Mouse (Mus musculus) CH12F3 (cell line): ENCODE measurements around the gene Vwa5b1.

Source experiments
- in situ Hi-C: fragments of 300-500 bp; cut with MboI; formaldehyde crosslinking; loops from 2 replicates; pipeline ENCODE4 v1.14.3; 2020; ENCODE audit warnings: low sequenced_read_pairs

Vwa5b1 gene

GRCm38 (mm10) chr4:138535610-138536009, 100.1 kb downstream of the Vwa5b1 start:
- in situ Hi-C loops = no loop called here

- in situ Hi-C loops = no loop called here
Observed at GRCm38 (mm10) chr4:138533877-138534276, 101.8 kb downstream of the Vwa5b1 start.

GRCm38 (mm10) chr4:138531761-138532160, 103.9 kb downstream of the Vwa5b1 start:
- in situ Hi-C loops = no loop called here

GRCm38 (mm10) chr4:138530011-138530410, 105.7 kb downstream of the Vwa5b1 start:
- in situ Hi-C loops = no loop called here

- in situ Hi-C loops = no loop called here
Observed at GRCm38 (mm10) chr4:138525684-138526083, 110.0 kb downstream of the Vwa5b1 start.

GRCm38 (mm10) chr4:138524769-138525168, 110.9 kb downstream of the Vwa5b1 start:
- in situ Hi-C loops = no loop called here

GRCm38 (mm10) chr4:138523775-138524174, 111.9 kb downstream of the Vwa5b1 start:
- in situ Hi-C loops = no loop called here

GRCm38 (mm10) chr4:138522296-138522695, 113.4 kb downstream of the Vwa5b1 start:
- in situ Hi-C loops = no loop called here

GRCm38 (mm10) chr4:138517153-138517789, 118.4 kb downstream of the Vwa5b1 start:
- in situ Hi-C loops = no loop called here

GRCm38 (mm10) chr4:138516448-138516847, 119.2 kb downstream of the Vwa5b1 start:
- in situ Hi-C loops = no loop called here
